Mouse (Mus musculus): ENCODE results near the gene Arhgap22.

DNA sequence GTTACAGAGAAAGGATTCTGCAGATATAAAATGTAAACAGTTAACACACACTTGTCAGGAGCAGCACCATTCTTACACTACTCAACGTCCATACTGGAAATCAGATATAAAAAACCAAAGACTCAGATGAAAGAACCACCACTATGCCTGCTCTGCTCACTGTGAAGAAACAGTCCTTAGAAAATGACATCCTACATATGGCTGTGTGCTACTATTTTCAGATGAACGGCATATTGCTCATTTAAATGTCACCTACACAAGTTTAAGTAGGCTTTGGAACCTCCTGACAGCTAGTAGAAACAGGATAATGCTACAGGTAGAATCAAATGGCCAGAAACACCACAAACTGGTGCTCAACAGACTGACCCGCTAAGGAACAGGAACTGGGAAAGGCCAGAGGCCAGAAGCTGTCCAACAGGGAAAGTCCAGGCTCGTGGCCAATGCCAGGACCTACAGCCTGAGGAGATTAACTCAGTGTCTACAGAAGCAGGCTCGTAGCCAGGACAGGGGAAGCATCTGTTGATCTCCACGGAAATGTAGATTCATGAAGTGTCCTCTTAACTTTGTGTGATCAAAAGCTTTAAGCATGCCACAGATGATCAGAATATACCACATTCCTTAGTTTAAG is 167.1 kb downstream of the Arhgap22 start:
- TF ChIP-seq CHD2 (IDR thresholded peaks at IDR 0.05; ENCODE audit: low read depth, low read length) (no peak), HCFC1 (IDR thresholded peaks at IDR 0.05; ENCODE audit: borderline replicate concordance, insufficient read depth, low read length) (no peak), ZNF384 (IDR thresholded peaks at IDR 0.05; ENCODE audit: low read depth, low read length) (no peak), MAFK (IDR thresholded peaks at IDR 0.05; ENCODE audit: insufficient read depth, low read depth, low read length) (no peak)
